ENCODE assay signal across 7 mouse cellular contexts in genomic region chr16:4418776-4419545, GRCm38 (mm10). TPM values are rescaled to one million over a fixed set of nuclear protein-coding genes. Genes with fewer than 3 reads are reported as not detected.
DNase-seq lines count a peak whose midpoint lies in the region; ATAC-seq lines count a peak whose summit lies in the region.

No protein-coding gene starts in this region.

- peak overlapping the region; percentile 78 for H3K4me3 ChIP-seq in embryonic facial prominence, embryonic 11.5 days (ENCODE audit: low read depth, low read length)
- H3K4me3 ChIP-seq in liver, embryonic 13.5 days (replicated peaks), result peak overlapping the region; percentile 77
- peak overlapping the region; percentile 80 for H3K4me3 ChIP-seq in neural tube, embryonic 14.5 days (ENCODE audit: low read depth, low read length)

- ATAC-seq in embryonic facial prominence, embryonic 11.5 days (replicated peaks; ENCODE audit: insufficient number of reproducible peaks, low FRiP score, low TSS enrichment, low read depth), result no peak
- no peak; the same call in 1 of the 2 replicates for ATAC-seq in liver, embryonic 13.5 days (ENCODE audit: low read depth)
- peak; percentile 26 for ATAC-seq in neural tube, embryonic 14.5 days (ENCODE audit: low read depth)

- peaks cover 11% of the 10 kb centered on the region for H3K27me3 ChIP-seq in embryonic facial prominence, embryonic 11.5 days (ENCODE audit: control insufficient read depth, insufficient read depth, low read length)
- peaks cover 23% of the 10 kb centered on the region for H3K27me3 ChIP-seq in liver, embryonic 13.5 days
- H3K27me3 ChIP-seq in neural tube, embryonic 14.5 days (ENCODE audit: control insufficient read depth, insufficient read depth, low read length), result no peaks in the 10 kb centered on the region; the same call in 1 of the 2 replicates

- H3K9ac ChIP-seq in embryonic facial prominence, embryonic 11.5 days (replicated peaks; ENCODE audit: low read length), result peak overlapping the region; percentile 63
- peak overlapping the region; percentile 82 for H3K9ac ChIP-seq in liver, embryonic 13.5 days
- peak overlapping the region; percentile 90 for H3K9ac ChIP-seq in neural tube, embryonic 14.5 days (replicated peaks; ENCODE audit: low read depth, low read length)

- H3K36me3 ChIP-seq in embryonic facial prominence, embryonic 11.5 days (replicated peaks; ENCODE audit: control insufficient read depth, insufficient read depth, low read depth, low read length), result no peaks in the 10 kb centered on the region
- H3K36me3 ChIP-seq in liver, embryonic 13.5 days, result no peaks in the 10 kb centered on the region
- H3K36me3 ChIP-seq in neural tube, embryonic 14.5 days (ENCODE audit: control insufficient read depth, insufficient read depth, low read length), result no peaks in the 10 kb centered on the region

- 11% methylated on average over 32 of the region's 32 CpGs for WGBS in embryonic facial prominence, embryonic 11.5 days
- WGBS in liver, embryonic 13.5 days (ENCODE audit: insufficient replicate concordance), result 12% methylated on average over 32 of the region's 32 CpGs
- 14% methylated on average over 32 of the region's 32 CpGs for WGBS in neural tube, embryonic 14.5 days

- H3K9me3 ChIP-seq in embryonic facial prominence, embryonic 11.5 days (replicated peaks; ENCODE audit: control insufficient read depth, low read length), result no peaks in the 10 kb centered on the region
- no peaks in the 10 kb centered on the region for H3K9me3 ChIP-seq in liver, embryonic 13.5 days (replicated peaks)
- no peaks in the 10 kb centered on the region for H3K9me3 ChIP-seq in neural tube, embryonic 14.5 days (ENCODE audit: control insufficient read depth, low read length)

- H3K4me2 ChIP-seq in embryonic facial prominence, embryonic 11.5 days (ENCODE audit: low read depth, low read length), result peak overlapping the region; percentile 98
- peak overlapping the region; percentile 99 for H3K4me2 ChIP-seq in liver, embryonic 13.5 days
- H3K4me2 ChIP-seq in neural tube, embryonic 14.5 days (ENCODE audit: low read depth, low read length), result peak overlapping the region; percentile 95

- DNase-seq in right cerebral cortex, postnatal 10 days (ENCODE audit: low spot score in 2 of 2), result peak; percentile 45 to 52
- no peak for DNase-seq in right cerebral cortex, adult 18-20 months
- no peak for DNase-seq in embryonic facial prominence, embryonic 11.5 days (ENCODE audit: low spot score)
- peak; percentile 28 for DNase-seq in heart, postnatal 4 days
- no peak for DNase-seq in liver, embryonic 13.5 days
- DNase-seq in adrenal gland, adult 2 months, result no peak

- H3K4me1 ChIP-seq in embryonic facial prominence, embryonic 11.5 days (ENCODE audit: control insufficient read depth, insufficient read depth, low read length), result peaks cover 5% of the 10 kb centered on the region; the same call in 1 of the 2 replicates
- H3K4me1 ChIP-seq in liver, embryonic 13.5 days (replicated peaks), result peaks cover 67% of the 10 kb centered on the region
- peaks cover 31% of the 10 kb centered on the region for H3K4me1 ChIP-seq in neural tube, embryonic 14.5 days (ENCODE audit: control insufficient read depth, insufficient read depth, low read length)

- no peak overlapping the region for H3K27ac ChIP-seq in embryonic facial prominence, embryonic 11.5 days (replicated peaks; ENCODE audit: low read depth, low read length)
- H3K27ac ChIP-seq in liver, embryonic 13.5 days, result no peak overlapping the region
- H3K27ac ChIP-seq in neural tube, embryonic 14.5 days (ENCODE audit: low read depth, low read length), result peak overlapping the region; percentile 28; the same call in 1 of the 2 replicates

RNA-seq across cellular contexts. Expression of gene Adcy9, which starts 1.3 kb away (rescaled TPM):
- 0.67 and 0.75 TPM in 2 replicates for polyA plus RNA-seq in embryonic facial prominence, embryonic 11.5 days (2014; fragmentation: Nextera tagmentation; extraction: Ambion mirVana)
- 10 to 100 TPM; 15.2 to 18.0 TPM for total RNA-seq in heart, postnatal 4 days (2021)
- polyA plus RNA-seq in liver, embryonic 13.5 days (2015; fragmentation: Nextera tagmentation; extraction: Ambion mirVana), result 0.63 and 0.66 TPM in 2 replicates
- 6.4 and 6.7 TPM in 2 replicates for polyA plus RNA-seq in neural tube, embryonic 14.5 days (2014; fragmentation: Nextera tagmentation; extraction: Ambion mirVana)
- 10 to 100 TPM; 43.2 to 50.9 TPM for total RNA-seq in adrenal gland, adult 2 months (2021)
- 38.2 and 56.7 TPM in 2 replicates for polyA plus RNA-seq in adrenal gland, adult 2 months (2012; rRNA removed)

Comparison
In these comparisons a context has a peak if more than half of its experiments do, and no peak if none do; other contexts are left out.
1. DNase-seq: peak in right cerebral cortex, postnatal 10 days (2 of 2) and heart, postnatal 4 days (single experiment); none in right cerebral cortex, adult 18-20 months (single experiment), embryonic facial prominence, embryonic 11.5 days (single experiment), liver, embryonic 13.5 days (single experiment) and adrenal gland, adult 2 months (single experiment).
2. Peak in every context shown above with its lines, with median percentiles within 50 percentile points of each other: H3K4me2 ChIP-seq, H3K4me3 ChIP-seq and H3K9ac ChIP-seq.